Mouse (Mus musculus): ENCODE measurements at regions not wholly inside any gene's neighbourhood (a gene's known extent, or its start where the extent isn't known, plus 50 kb on each side); places are given as distances from the start of the nearest gene placed in this dataset.

- H3K4me2 ChIP-seq (ENCODE audit: low read depth, severe bottlenecking), result no peak overlapping the region
- H3K27me3 ChIP-seq (ENCODE audit: control insufficient read depth, insufficient read depth, low read length), result no peaks in the 10 kb centered on the region
- no peaks in the 10 kb centered on the region for H3K9me3 ChIP-seq (ENCODE audit: control insufficient read depth, low read length)
- H3K4me1 ChIP-seq (ENCODE audit: control insufficient read depth, insufficient read depth, low read length), result no peaks in the 10 kb centered on the region
- DNase-seq (ENCODE audit: low spot score), result no peak
- no peaks in the 10 kb centered on the region for H3K36me3 ChIP-seq (ENCODE audit: control insufficient read depth, insufficient read depth, low read length)
- no peak overlapping the region for H3K27ac ChIP-seq (replicated peaks; ENCODE audit: low read depth, low read length)
- ATAC-seq (ENCODE audit: insufficient number of reproducible peaks, low FRiP score, low TSS enrichment, low read depth), result no peak
- WGBS, result 49% methylated on average over 2 of the region's 2 CpGs
- no peak overlapping the region for H3K9ac ChIP-seq (ENCODE audit: low read length)
- no peak overlapping the region for H3K4me3 ChIP-seq (ENCODE audit: low read depth, low read length)
Observed at GRCm38 (mm10) chr12:13009470-13009869, 67.8 kb upstream of the Mycn start.

GRCm38 (mm10) chr12:13002703-13003102 is 61.0 kb upstream of the Mycn start:
- DNase-seq (ENCODE audit: low spot score), result no peak
- 85% methylated on average over 3 of the region's 3 CpGs for WGBS
- Histone ChIP-seq H3K4me1 (ENCODE audit: control insufficient read depth, insufficient read depth, low read length) (no peaks in the 10 kb centered on the region), H3K9ac (ENCODE audit: low read length) (no peak overlapping the region), H3K9me3 (ENCODE audit: control insufficient read depth, low read length) (no peaks in the 10 kb centered on the region), H3K27ac (replicated peaks; ENCODE audit: low read depth, low read length) (no peak overlapping the region), H3K4me3 (ENCODE audit: low read depth, low read length) (no peak overlapping the region), H3K4me2 (ENCODE audit: low read depth, severe bottlenecking) (no peak overlapping the region), H3K36me3 (ENCODE audit: control insufficient read depth, insufficient read depth, low read length) (no peaks in the 10 kb centered on the region), H3K27me3 (ENCODE audit: control insufficient read depth, insufficient read depth, low read length) (no peaks in the 10 kb centered on the region)
- ATAC-seq (ENCODE audit: insufficient number of reproducible peaks, low FRiP score, low TSS enrichment, low read depth), result no peak

GRCm38 (mm10) chr12:13002069-13002590 is 60.4 kb upstream of the Mycn start:
- no peaks in the 10 kb centered on the region for H3K36me3 ChIP-seq (ENCODE audit: control insufficient read depth, insufficient read depth, low read length)
- 87% methylated on average over 6 of the region's 6 CpGs for WGBS
- no peak overlapping the region for H3K4me3 ChIP-seq (ENCODE audit: low read depth, low read length)
- DNase-seq (ENCODE audit: low spot score), result no peak
- no peaks in the 10 kb centered on the region for H3K9me3 ChIP-seq (ENCODE audit: control insufficient read depth, low read length)
- no peak overlapping the region for H3K4me2 ChIP-seq (ENCODE audit: low read depth, severe bottlenecking)
- no peaks in the 10 kb centered on the region for H3K27me3 ChIP-seq (ENCODE audit: control insufficient read depth, insufficient read depth, low read length)
- ATAC-seq (ENCODE audit: insufficient number of reproducible peaks, low FRiP score, low TSS enrichment, low read depth), result no peak
- no peak overlapping the region for H3K9ac ChIP-seq (ENCODE audit: low read length)
- no peak overlapping the region for H3K27ac ChIP-seq (replicated peaks; ENCODE audit: low read depth, low read length)
- no peaks in the 10 kb centered on the region for H3K4me1 ChIP-seq (ENCODE audit: control insufficient read depth, insufficient read depth, low read length)

GRCm38 (mm10) chr12:12995974-12996361 is 54.3 kb upstream of the Mycn start:
- 87% methylated on average over 9 of the region's 9 CpGs for WGBS
- H3K9me3 ChIP-seq (ENCODE audit: control insufficient read depth, low read length), result no peaks in the 10 kb centered on the region
- H3K27me3 ChIP-seq (ENCODE audit: control insufficient read depth, insufficient read depth, low read length), result no peaks in the 10 kb centered on the region
- H3K4me1 ChIP-seq (ENCODE audit: control insufficient read depth, insufficient read depth, low read length), result peaks cover 8% of the 10 kb centered on the region; the same call in 1 of the 2 replicates
- H3K36me3 ChIP-seq (ENCODE audit: control insufficient read depth, insufficient read depth, low read length), result no peaks in the 10 kb centered on the region
- no peak overlapping the region for H3K4me2 ChIP-seq (ENCODE audit: low read depth, severe bottlenecking)
- no peak overlapping the region for H3K27ac ChIP-seq (replicated peaks; ENCODE audit: low read depth, low read length)
- no peak for DNase-seq (ENCODE audit: low spot score)
- ATAC-seq (ENCODE audit: insufficient number of reproducible peaks, low FRiP score, low TSS enrichment, low read depth), result no peak
- H3K4me3 ChIP-seq (ENCODE audit: low read depth, low read length), result no peak overlapping the region
- no peak overlapping the region for H3K9ac ChIP-seq (ENCODE audit: low read length)

- ATAC-seq (ENCODE audit: insufficient number of reproducible peaks, low FRiP score, low TSS enrichment, low read depth) (0 out of 2 replicates have a peak, but pooled peaks have one; percentile 68), DNase-seq (ENCODE audit: low spot score) (peak; percentile 27)
- H3K27me3 ChIP-seq (ENCODE audit: control insufficient read depth, insufficient read depth, low read length), result no peaks in the 10 kb centered on the region
- no peaks in the 10 kb centered on the region for H3K36me3 ChIP-seq (ENCODE audit: control insufficient read depth, insufficient read depth, low read length)
- peaks cover 8% of the 10 kb centered on the region; the same call in 1 of the 2 replicates for H3K4me1 ChIP-seq (ENCODE audit: control insufficient read depth, insufficient read depth, low read length)
- 54% methylated on average over 21 of the region's 21 CpGs for WGBS
- no peak overlapping the region for H3K27ac ChIP-seq (replicated peaks; ENCODE audit: low read depth, low read length)
- no peak overlapping the region for H3K4me3 ChIP-seq (ENCODE audit: low read depth, low read length)
- H3K9me3 ChIP-seq (ENCODE audit: control insufficient read depth, low read length), result no peaks in the 10 kb centered on the region
- no peak overlapping the region for H3K9ac ChIP-seq (ENCODE audit: low read length)
- no peak overlapping the region for H3K4me2 ChIP-seq (ENCODE audit: low read depth, severe bottlenecking)
Observed at GRCm38 (mm10) chr12:12995061-12995973, 53.6 kb upstream of the Mycn start.

GRCm38 (mm10) chr12:12993894-12994714 is 52.4 kb upstream of the Mycn start:
- Histone ChIP-seq H3K36me3 (ENCODE audit: control insufficient read depth, insufficient read depth, low read length) (no peaks in the 10 kb centered on the region), H3K27ac (replicated peaks; ENCODE audit: low read depth, low read length) (no peak overlapping the region), H3K4me3 (ENCODE audit: low read depth, low read length) (no peak overlapping the region), H3K9me3 (ENCODE audit: control insufficient read depth, low read length) (no peaks in the 10 kb centered on the region), H3K4me1 (ENCODE audit: control insufficient read depth, insufficient read depth, low read length) (peaks cover 8% of the 10 kb centered on the region; the same call in 1 of the 2 replicates), H3K9ac (ENCODE audit: low read length) (no peak overlapping the region), H3K27me3 (ENCODE audit: control insufficient read depth, insufficient read depth, low read length) (no peaks in the 10 kb centered on the region), H3K4me2 (ENCODE audit: low read depth, severe bottlenecking) (no peak overlapping the region)
- ATAC-seq (ENCODE audit: insufficient number of reproducible peaks, low FRiP score, low TSS enrichment, low read depth) (no peak), DNase-seq (ENCODE audit: low spot score) (no peak)
- WGBS, result 66% methylated on average over 8 of the region's 8 CpGs
